ENCODE assay signal across 29 mouse cellular contexts in the genomic region with DNA sequence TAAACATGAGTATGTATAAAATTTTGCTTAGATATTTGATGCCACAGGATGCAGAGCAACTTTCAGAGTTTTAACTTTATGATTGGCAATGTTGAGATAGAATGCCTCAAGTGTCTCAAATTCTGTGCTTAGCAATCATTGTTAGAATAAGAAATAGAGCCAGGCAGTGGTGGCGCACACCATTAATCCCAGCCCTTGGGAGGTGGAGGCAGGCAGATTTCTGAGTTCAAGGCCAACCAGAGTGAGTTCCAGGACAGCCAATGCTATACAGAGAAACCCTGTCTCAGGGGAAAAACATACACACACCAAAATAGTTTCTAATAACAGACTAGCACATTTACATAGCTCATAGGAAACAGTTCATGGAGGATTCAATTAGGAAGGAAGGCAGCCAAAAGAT. TPM values are rescaled to one million over a fixed set of nuclear protein-coding genes. Genes with fewer than 3 reads are reported as not detected.
DNase-seq lines count a peak whose midpoint lies in the region; ATAC-seq and TF ChIP-seq lines count a peak whose summit lies in the region.
"Had no signal": no experiment of that assay in that cellular context is flagged by ENCODE, and none has a peak within 500 bp of the region (broad histone marks: within the 10 kb centered on the region; RNA-seq: fewer than 3 reads in every experiment).

No protein-coding gene starts in this region.

- H3K27me3 ChIP-seq in midbrain, embryonic 13.5 days, result no peaks in the 10 kb centered on the region
- H3K27me3 ChIP-seq in midbrain, embryonic 15.5 days (replicated peaks), result no peaks in the 10 kb centered on the region
- no peaks in the 10 kb centered on the region for H3K27me3 ChIP-seq in MEL (ENCODE audit: control insufficient read depth in 1 of 2, insufficient read depth in 2 of 2, low read length in 2 of 2)
- H3K27me3 ChIP-seq: embryonic facial prominence, embryonic 13.5 days; embryonic facial prominence, embryonic 15.5 days; forebrain, embryonic 13.5 days; forebrain, embryonic 15.5 days had no signal

- no peak overlapping the region for H3K27ac ChIP-seq in midbrain, embryonic 13.5 days
- no peak overlapping the region for H3K27ac ChIP-seq in midbrain, embryonic 15.5 days
- no peak overlapping the region for H3K27ac ChIP-seq in MEL (ENCODE audit: control insufficient read depth, low read depth, low read length)
- H3K27ac ChIP-seq in embryonic fibroblast, embryonic 13.5 days (ENCODE audit: insufficient read depth, low read length), result no peak overlapping the region
- H3K27ac ChIP-seq: embryonic facial prominence, embryonic 15.5 days; forebrain, embryonic 13.5 days; forebrain, embryonic 15.5 days had no signal

- 92% methylated on average over 1 of the region's 1 CpGs for WGBS in midbrain, embryonic 13.5 days
- 84% methylated on average over 1 of the region's 1 CpGs for WGBS in midbrain, embryonic 15.5 days

- H3K4me1 ChIP-seq in midbrain, embryonic 13.5 days (replicated peaks), result peaks cover 24% of the 10 kb centered on the region
- peaks cover 20% of the 10 kb centered on the region for H3K4me1 ChIP-seq in midbrain, embryonic 15.5 days
- H3K4me1 ChIP-seq in MEL (ENCODE audit: control insufficient read depth in 1 of 2, insufficient read depth in 2 of 2, low read length in 2 of 2), result peaks cover 0 to 7% of the 10 kb centered on the region in 2 experiments; a peak in 3 of 4 replicates
- peaks cover 5% of the 10 kb centered on the region; the same call in 1 of the 2 replicates for H3K4me1 ChIP-seq in embryonic fibroblast, embryonic 13.5 days (ENCODE audit: control insufficient read depth, insufficient read depth, low read length)

- no peak for ATAC-seq in midbrain, embryonic 13.5 days
- ATAC-seq in midbrain, embryonic 15.5 days (replicated peaks), result no peak
- ATAC-seq: forebrain, embryonic 13.5 days; forebrain, embryonic 15.5 days; forebrain, postnatal 0 days had no signal

- H3K9me3 ChIP-seq in midbrain, embryonic 13.5 days, result no peaks in the 10 kb centered on the region
- H3K9me3 ChIP-seq in midbrain, embryonic 15.5 days, result no peaks in the 10 kb centered on the region
- H3K9me3 ChIP-seq in MEL (replicated peaks; ENCODE audit: insufficient read depth, low read length), result no peaks in the 10 kb centered on the region
- H3K9me3 ChIP-seq: embryonic facial prominence, embryonic 13.5 days; embryonic facial prominence, embryonic 15.5 days; forebrain, embryonic 13.5 days; forebrain, embryonic 15.5 days; G1E had no signal

- no peak for TF ChIP-seq CTCF in MEL (IDR thresholded peaks at IDR 0.05 in 2 of 3, conservative IDR thresholded peaks at IDR 0.05 in 1 of 3; ENCODE audit: control insufficient read depth in 1 of 3, insufficient read depth in 1 of 3, low read depth in 2 of 3, low read length in 3 of 3, poor library complexity in 1 of 3, severe bottlenecking in 1 of 3)
- TF ChIP-seq CTCF in embryonic fibroblast, embryonic 13.5 days (IDR thresholded peaks at IDR 0.05; ENCODE audit: borderline replicate concordance, insufficient read depth, low read length), result no peak

- H3K79me2 ChIP-seq in MEL (ENCODE audit: control insufficient read depth, insufficient read depth, low read length, poor library complexity), result peaks cover 22% of the 10 kb centered on the region

- H3K4me3 ChIP-seq in midbrain, embryonic 13.5 days (replicated peaks), result no peak overlapping the region
- no peak overlapping the region for H3K4me3 ChIP-seq in midbrain, embryonic 15.5 days
- no peak overlapping the region for H3K4me3 ChIP-seq in MEL (ENCODE audit: control insufficient read depth in 1 of 2, insufficient read depth in 1 of 2, low read depth in 2 of 2, low read length in 2 of 2)
- no peak overlapping the region for H3K4me3 ChIP-seq in embryonic fibroblast, embryonic 13.5 days (ENCODE audit: insufficient read depth, low read length)
- H3K4me3 ChIP-seq: embryonic facial prominence, embryonic 13.5 days; embryonic facial prominence, embryonic 15.5 days; forebrain, embryonic 13.5 days; forebrain, embryonic 15.5 days had no signal

- peaks cover 30% of the 10 kb centered on the region for H3K36me3 ChIP-seq in midbrain, embryonic 13.5 days
- H3K36me3 ChIP-seq in midbrain, embryonic 15.5 days (replicated peaks), result peaks cover 14% of the 10 kb centered on the region
- peaks cover 11 to 18% of the 10 kb centered on the region in 2 experiments for H3K36me3 ChIP-seq in MEL (ENCODE audit: control insufficient read depth in 1 of 2, insufficient read depth in 2 of 2, low read length in 2 of 2)

- no peak; a peak in 1 of 4 replicates for TF ChIP-seq POLR2A in MEL (IDR thresholded peaks at IDR 0.05; ENCODE audit: control insufficient read depth in 1 of 2, insufficient read depth in 1 of 2, low read depth in 1 of 2, low read length in 2 of 2, poor library complexity in 1 of 2)
- 0 out of 2 replicates have a peak, but pooled peaks have one; percentile 29 for TF ChIP-seq POLR2A in embryonic fibroblast, embryonic 13.5 days (IDR thresholded peaks at IDR 0.05; ENCODE audit: low read depth, low read length)

- DNase-seq in heart, adult 11 months, result peak; percentile 53
- DNase-seq in heart, postnatal 4 days, result no peak
- DNase-seq in MEL (ENCODE audit: low read depth, low spot score), result peak; percentile 44
- DNase-seq in adrenal gland, postnatal 14 days, result no peak
- no peak for DNase-seq in retina, postnatal 1 day
- DNase-seq: adrenal gland, adult 8-10 months; adrenal gland, postnatal 25 days; cerebellum, adult 11 months; cerebellum, adult 18-20 months; cerebellum, adult 8-10 months; cerebellum, adult 9-11 months; cerebellum, postnatal 14 days; cerebellum, postnatal 36 days; embryo, embryonic 11 days; forebrain, postnatal 0 days had no signal

- no peak for TF ChIP-seq RAD21 in MEL (IDR thresholded peaks at IDR 0.05; ENCODE audit: low read depth, low read length)

- TF ChIP-seq EP300 in MEL (IDR thresholded peaks at IDR 0.05; ENCODE audit: low read depth in 1 of 2, low read length in 2 of 2), result no peak

- no peak overlapping the region for H3K4me2 ChIP-seq in midbrain, embryonic 13.5 days (replicated peaks)
- H3K4me2 ChIP-seq in midbrain, embryonic 15.5 days, result no peak overlapping the region
- H3K4me2 ChIP-seq: embryonic facial prominence, embryonic 13.5 days; embryonic facial prominence, embryonic 15.5 days; forebrain, embryonic 13.5 days; forebrain, embryonic 15.5 days had no signal

- 0 out of 2 replicates have a peak overlapping the region, but pooled peaks have one; percentile 6 for H3K9ac ChIP-seq in midbrain, embryonic 13.5 days (replicated peaks)
- no peak overlapping the region for H3K9ac ChIP-seq in midbrain, embryonic 15.5 days
- no peak overlapping the region for H3K9ac ChIP-seq in MEL (ENCODE audit: control insufficient read depth, low read depth, low read length, poor library complexity, severe bottlenecking)
- H3K9ac ChIP-seq: embryonic facial prominence, embryonic 13.5 days; embryonic facial prominence, embryonic 15.5 days; forebrain, embryonic 15.5 days; forebrain, postnatal 0 days had no signal

TF ChIP-seq in MEL, 35 proteins besides CTCF, POLR2A, EP300 and RAD21:
- TF ChIP-seq SMC3 (IDR thresholded peaks at IDR 0.05; ENCODE audit: low read depth, low read length) (peak; percentile 1; the same call in 1 of the 2 replicates), UBTF (IDR thresholded peaks at IDR 0.05; ENCODE audit: borderline replicate concordance, insufficient read depth, low read depth, low read length) (no peak), KAT2A (conservative IDR thresholded peaks at IDR 0.05; ENCODE audit: low read depth, low read length) (no peak), TBP (IDR thresholded peaks at IDR 0.05; ENCODE audit: low read depth, low read length) (peak; percentile 49; the same call in 1 of the 2 replicates)

RNA-seq across cellular contexts. Expression of gene Rpl37a, which starts 4.0 kb away (rescaled TPM):
- total RNA-seq in heart, postnatal 4 days (2021), result 100 to 1,000 TPM; 918 to 961 TPM
- 1,218 and 1,294 TPM in 2 replicates for polyA plus RNA-seq in midbrain, embryonic 13.5 days (2015; fragmentation: Nextera tagmentation; extraction: Ambion mirVana)
- 838 and 878 TPM in 2 replicates for polyA plus RNA-seq in midbrain, embryonic 15.5 days (2015; fragmentation: Nextera tagmentation; extraction: Ambion mirVana)
- 2,301 and 2,623 TPM in 2 replicates for total RNA-seq in MEL (2012; rRNA removed)
- polyA plus RNA-seq in MEL (2012; ENCODE audit: insufficient read depth in 1 of 2, insufficient read length in 2 of 2, low read depth in 1 of 2, low replicate concordance in 2 of 2, missing spikeins in 1 of 2), result 1,000 to 10,000 TPM; 1,104 to 4,601 TPM
- 1,004 and 1,061 TPM in 2 replicates for polyA plus RNA-seq in embryonic fibroblast, embryonic 13.5 days (2011; ENCODE audit: insufficient read length, low read depth, missing spikeins)
- 892 and 1,080 TPM in 2 replicates for total RNA-seq in adrenal gland, postnatal 14 days (2021)

RNA-seq across cellular contexts. Expression of gene Ankar, which starts 14.7 kb away (rescaled TPM):
- total RNA-seq in heart, postnatal 4 days (2021), result not detected
- polyA plus RNA-seq in midbrain, embryonic 13.5 days (2015; fragmentation: Nextera tagmentation; extraction: Ambion mirVana), result not detected in 2 replicates
- polyA plus RNA-seq in midbrain, embryonic 15.5 days (2015; fragmentation: Nextera tagmentation; extraction: Ambion mirVana), result not detected in 2 replicates
- total RNA-seq in MEL (2012; rRNA removed), result not detected in 2 replicates
- not detected for polyA plus RNA-seq in MEL (2012; ENCODE audit: insufficient read depth in 1 of 2, insufficient read length in 2 of 2, low read depth in 1 of 2, low replicate concordance in 2 of 2, missing spikeins in 1 of 2)
- not detected in 2 replicates for polyA plus RNA-seq in embryonic fibroblast, embryonic 13.5 days (2011; ENCODE audit: insufficient read length, low read depth, missing spikeins)
- not detected in 2 replicates for total RNA-seq in adrenal gland, postnatal 14 days (2021)
- total RNA-seq: adrenal gland, adult 18-20 months; adrenal gland, adult 8-10 months; adrenal gland, postnatal 25 days; adrenal gland, postnatal 4 days; common myeloid progenitor, adult 5-6 weeks; forebrain, postnatal 0 days had no signal
- polyA plus RNA-seq: C2C12; embryonic facial prominence, embryonic 11.5 days; embryonic facial prominence, embryonic 13.5 days; embryonic facial prominence, embryonic 15.5 days; forebrain, embryonic 11.5 days; forebrain, embryonic 13.5 days; forebrain, embryonic 15.5 days; forebrain, postnatal 0 days; G1E had no signal

Comparison
In these comparisons a context has a peak if more than half of its experiments do, and no peak if none do; other contexts are left out.
1. DNase-seq: peak in heart, adult 11 months (single experiment) and MEL (single experiment); none in heart, postnatal 4 days (single experiment), adrenal gland, postnatal 14 days (single experiment) and retina, postnatal 1 day (single experiment).